Mouse (Mus musculus) skeletal muscle tissue, postnatal 0 days (tissue): Measurements from ENCODE around the gene Limk2. TPM values are rescaled to one million over a fixed set of nuclear protein-coding genes. Genes with fewer than 3 reads are reported as not detected.

ENCODE experiments used
- polyA plus RNA-seq: library from polyadenylated mRNA; unstranded; fragments of >200 nt; fragmentation: Nextera tagmentation; extraction: Ambion mirVana; gene quantifications from 2 replicates; pipeline ENCODE4 v1.2.1, GENCODE M21; 2015

Limk2 gene
- 13.4 and 16.9 TPM in 2 replicates for polyA plus RNA-seq

DNA sequence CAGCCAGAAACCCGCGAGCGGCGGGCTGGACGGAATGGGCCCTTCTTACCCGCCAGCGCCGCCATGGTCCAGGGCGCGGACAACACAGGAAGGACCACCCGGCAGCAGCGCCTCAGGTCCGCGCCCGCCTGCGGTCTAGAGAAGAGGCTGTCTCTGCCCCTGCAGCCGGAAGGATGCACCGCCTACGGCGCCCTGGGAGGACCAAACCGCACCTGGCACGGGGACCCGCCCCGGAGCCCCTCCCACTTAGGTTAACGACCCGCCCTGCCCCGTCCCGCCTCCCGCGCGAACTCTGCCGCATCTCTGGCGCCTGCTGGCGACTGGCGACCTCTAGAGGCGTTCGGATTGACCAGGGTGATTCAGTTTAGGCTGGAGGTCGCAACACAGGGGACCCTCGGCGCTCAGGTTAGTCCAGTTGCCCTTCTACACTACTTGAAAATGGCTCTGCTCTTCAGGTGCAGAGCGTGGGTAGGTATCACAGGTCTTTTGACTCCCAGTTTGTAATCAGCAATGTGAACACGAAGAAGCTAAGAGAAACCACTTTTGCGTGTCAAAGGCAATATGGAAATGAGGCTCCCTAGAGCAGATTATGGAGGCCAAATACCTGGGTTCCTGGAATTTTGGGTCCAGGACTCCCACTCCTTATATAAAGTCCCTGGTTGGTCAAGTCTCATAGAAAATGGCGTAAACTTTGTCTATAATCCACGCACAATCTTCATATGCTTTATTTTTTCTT lies at the start of gene Limk2:
Gene Limk2 (minus strand): TSS at position 193 of the 736 bp plus-strand sequence.

GRCm38 (mm10) chr11:3452167-3452639 lies 43.2 kb upstream of the Limk2 start, which contains the start of gene Rnf185:
Gene Rnf185, minus strand, starts transcription at chr11:3452363.

GRCm38 (mm10) chr11:3329891-3330451 lies 79.0 kb downstream of the Limk2 start, which contains the start of gene Pik3ip1:
Gene Pik3ip1, plus strand, starts transcription at chr11:3330401.

Other genes with a start within 250 kb of the Limk2 start
- 5.6 and 7.2 TPM in 2 replicates for gene Sfi1, start 215.7 kb downstream of the Limk2 start, polyA plus RNA-seq
- 18.0 and 18.5 TPM in 2 replicates for gene Eif4enif1, start 206.8 kb downstream of the Limk2 start, polyA plus RNA-seq
- gene Drg1, start 142.8 kb downstream of the Limk2 start, polyA plus RNA-seq, result 119 and 121 TPM in 2 replicates
- 12.5 and 12.9 TPM in 2 replicates for gene Patz1, start 120.3 kb downstream of the Limk2 start, polyA plus RNA-seq
- 20.9 and 28.6 TPM in 2 replicates for gene Pik3ip1, start 78.8 kb downstream of the Limk2 start, polyA plus RNA-seq
- gene Rnf185, start 43.2 kb upstream of the Limk2 start, polyA plus RNA-seq, result 19.9 and 23.5 TPM in 2 replicates
- gene Pla2g3, start 79.1 kb upstream of the Limk2 start, polyA plus RNA-seq, result 0.09 and 0.27 TPM in 2 replicates
- 0.18 and 0.32 TPM in 2 replicates for gene Inpp5j, start 95.6 kb upstream of the Limk2 start, polyA plus RNA-seq
- gene Selenom, start 105.5 kb upstream of the Limk2 start, polyA plus RNA-seq, result 99.1 and 138 TPM in 2 replicates
- gene Smtn, start 131.4 kb upstream of the Limk2 start, polyA plus RNA-seq, result 304 and 320 TPM in 2 replicates
- 8.1 and 8.9 TPM in 2 replicates for gene Morc2a, start 240.0 kb upstream of the Limk2 start, polyA plus RNA-seq